Mouse (Mus musculus) neural tube, embryonic 14.5 days (tissue): ENCODE measurements around the gene Ints6l. TPM values are rescaled to one million over a fixed set of nuclear protein-coding genes. Genes with fewer than 3 reads are reported as not detected.
A peak's percentile ranks its signal among the peaks of the same experiment; 100 is the strongest.
"Not testable (repeated sequence)": the region's sequence is repeated elsewhere in the genome, so short reads cannot be mapped to it uniquely, and the experiment has no call there.

ENCODE experiments used
- ATAC-seq: fragments of 200-750 bp; cut with Nextera tagmentation; 2 replicates; pipeline ENCODE4 v1.8.0; 2017; ENCODE audit warnings: low read depth, mild to moderate bottlenecking, moderate TSS enrichment, moderate library complexity
- H3K27ac ChIP-seq: fragments of 300-500 bp; sonication (generic); 2 replicates; pipeline ENCODE4 v1.5.1; 2014; ENCODE audit warnings: low read depth, mild to moderate bottlenecking, control low read depth, low read length, moderate library complexity, mixed read lengths
- H3K27me3 ChIP-seq: fragments of 300-500 bp; sonication (generic); 2 replicates; pipeline ENCODE4 v1.6.1; 2014; ENCODE audit warnings: low read length; ENCODE audit not compliant: control insufficient read depth, insufficient read depth
- H3K36me3 ChIP-seq: fragments of 300-500 bp; sonication (generic); 2 replicates; pipeline ENCODE4 v1.6.1; 2014; ENCODE audit warnings: low read length, mixed read lengths; ENCODE audit not compliant: control insufficient read depth, insufficient read depth
- H3K4me1 ChIP-seq: fragments of 300-500 bp; sonication (generic); 2 replicates; pipeline ENCODE4 v1.6.1; 2014; ENCODE audit warnings: low read length; ENCODE audit not compliant: control insufficient read depth, insufficient read depth
- H3K4me2 ChIP-seq: fragments of 300-500 bp; sonication (generic); 2 replicates; pipeline ENCODE4 v1.6.1; 2014; ENCODE audit warnings: mild to moderate bottlenecking, low read depth, low read length, control low read depth
- H3K4me3 ChIP-seq: fragments of 300-500 bp; sonication (generic); 2 replicates; pipeline ENCODE4 v1.5.1; 2014; ENCODE audit warnings: low read depth, low read length, control low read depth, mixed read lengths
- H3K9ac ChIP-seq: fragments of 300-500 bp; sonication (generic); replicated peaks from 2 replicates; pipeline ENCODE4 v1.6.1; 2014; ENCODE audit warnings: low read depth, mild to moderate bottlenecking, control low read depth, low read length, mixed read lengths
- H3K9me3 ChIP-seq: fragments of 300-500 bp; sonication (generic); 2 replicates; pipeline ENCODE4 v1.6.1; 2016; ENCODE audit warnings: low read length; ENCODE audit not compliant: control insufficient read depth
- WGBS: fragments of 180-500 bp; shearing (Covaris S2); extraction: QIAGEN DNeasy Blood & Tissue Kit; methylation state at CpG from one replicate; pipeline ENCODE4 v1.1.7; 2014; 5-methylcytosine and 5-hydroxymethylcytosine counted together
- polyA plus RNA-seq: library from polyadenylated mRNA; unstranded; fragments of >200 nt; fragmentation: Nextera tagmentation; extraction: Ambion mirVana; gene quantifications from 2 replicates; pipeline ENCODE4 v1.2.1, GENCODE M21; 2014

The Ints6l gene
- polyA plus RNA-seq, 1 experiment from 2014 or later: 22.1 TPM

DNA sequence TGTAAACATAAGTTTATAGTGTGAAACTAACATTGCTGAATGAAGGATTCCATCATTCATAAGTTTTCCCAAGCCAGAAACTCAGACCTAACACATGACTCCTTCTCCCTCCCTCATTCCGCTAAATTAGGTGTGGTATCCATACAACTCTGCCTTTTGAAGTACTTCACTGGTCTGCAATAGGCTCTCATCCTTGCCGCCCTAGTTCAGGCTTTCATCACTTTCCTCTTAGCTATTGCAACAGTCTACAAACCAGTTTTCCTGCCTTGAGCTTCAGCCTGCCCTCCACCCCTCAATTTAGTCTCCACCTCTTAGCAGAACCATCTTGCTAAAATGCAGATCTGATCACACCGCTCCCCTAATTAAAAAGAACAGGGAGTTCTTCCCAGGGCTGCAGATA lies 22.9 kb downstream of the Ints6l start:
- Histone ChIP-seq H3K4me1 (no peaks in the 10 kb centered on the region), H3K27me3 (no peaks in the 10 kb centered on the region), H3K9me3 (no peaks in the 10 kb centered on the region), H3K9ac (no peak overlapping the region), H3K4me2 (no peak overlapping the region), H3K4me3 (no peak overlapping the region), H3K36me3 (no peaks in the 10 kb centered on the region), H3K27ac (no peak overlapping the region)
- no peak for ATAC-seq
- WGBS: 84% methylated on average over 3 of the region's 3 CpGs

DNA sequence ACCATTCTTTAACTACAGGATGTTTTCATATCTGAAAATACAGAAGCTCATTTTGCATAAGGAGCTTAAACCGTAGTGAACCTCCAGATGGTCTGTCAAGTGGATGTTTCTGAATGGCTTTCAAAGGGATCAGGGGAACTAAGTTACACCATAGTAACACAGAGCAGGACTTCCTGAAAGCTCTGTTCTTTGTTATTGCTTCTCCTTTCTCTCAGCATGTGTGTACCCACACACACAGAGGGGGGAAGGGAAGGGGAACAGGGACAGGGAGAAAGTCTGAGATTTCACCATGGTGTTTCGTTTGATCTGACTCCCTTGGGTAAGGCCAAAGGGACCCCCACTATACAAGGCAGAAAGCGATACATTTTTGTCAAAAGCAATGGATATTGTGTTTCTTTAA lies 27.2 kb downstream of the Ints6l start:
- 66% methylated on average over 3 of the region's 3 CpGs for WGBS
- ATAC-seq: no peak

DNA sequence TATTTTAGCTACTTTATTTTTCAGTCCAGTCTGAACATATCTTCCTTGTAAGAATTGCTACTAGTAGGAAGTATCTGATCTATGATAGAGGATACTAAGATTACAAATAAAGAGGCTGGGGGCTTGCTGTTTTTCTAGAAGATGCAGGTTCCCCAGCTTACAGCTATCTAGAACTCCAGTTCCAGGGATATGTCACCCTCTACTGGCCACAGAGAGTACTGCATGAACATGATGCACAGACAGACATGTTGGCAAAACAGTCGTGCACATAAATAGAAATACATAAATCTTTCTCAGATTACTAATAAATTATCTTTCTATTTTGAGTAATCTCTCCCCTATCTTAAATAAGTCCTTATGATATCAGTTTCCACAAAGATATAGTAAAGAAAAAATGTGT lies 35.1 kb downstream of the Ints6l start:
- no peak for ATAC-seq
- no peak overlapping the region for H3K4me2 ChIP-seq
- 4% methylated on average over 1 of the region's 1 CpGs for WGBS
- no peak overlapping the region for H3K4me3 ChIP-seq
- H3K4me1 ChIP-seq: no peaks in the 10 kb centered on the region
- H3K27me3 ChIP-seq: no peaks in the 10 kb centered on the region
- no peaks in the 10 kb centered on the region for H3K9me3 ChIP-seq
- no peaks in the 10 kb centered on the region for H3K36me3 ChIP-seq
- no peak overlapping the region for H3K27ac ChIP-seq
- no peak overlapping the region for H3K9ac ChIP-seq

More for the DNA sequence above, 27.2 kb downstream of the Ints6l start:
- H3K27me3 ChIP-seq: no peaks in the 10 kb centered on the region
- no peak overlapping the region for H3K27ac ChIP-seq
- H3K4me3 ChIP-seq: no peak overlapping the region
- H3K4me1 ChIP-seq: no peaks in the 10 kb centered on the region
- H3K36me3 ChIP-seq: no peaks in the 10 kb centered on the region
- H3K4me2 ChIP-seq: no peak overlapping the region
- H3K9ac ChIP-seq: no peak overlapping the region
- no peaks in the 10 kb centered on the region for H3K9me3 ChIP-seq

DNA sequence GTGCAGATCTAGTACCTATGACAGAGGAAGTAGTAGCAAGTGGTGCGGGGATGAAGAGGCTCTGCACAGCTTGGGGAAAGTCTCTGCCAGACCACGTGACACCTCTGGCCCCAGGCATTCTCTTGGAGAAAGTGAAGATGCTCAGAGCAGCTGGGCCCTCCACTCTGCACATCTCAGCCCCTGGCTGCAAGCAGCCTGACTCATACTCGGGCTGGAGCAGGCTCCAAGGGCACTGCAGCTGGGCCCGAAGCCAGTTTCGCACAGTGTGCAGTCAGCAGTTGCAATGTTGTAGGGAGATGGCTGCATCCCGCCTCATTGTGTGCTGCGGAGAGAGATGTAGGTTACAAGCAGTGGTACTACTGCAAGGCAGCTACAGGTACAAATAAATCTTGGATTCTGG lies 42.6 kb downstream of the Ints6l start:
- no peaks in the 10 kb centered on the region for H3K9me3 ChIP-seq
- no peaks in the 10 kb centered on the region for H3K27me3 ChIP-seq
- WGBS: 83% methylated on average over 7 of the region's 7 CpGs
- no peaks in the 10 kb centered on the region; the same call in 1 of the 2 replicates for H3K36me3 ChIP-seq
- no peak for ATAC-seq
- no peaks in the 10 kb centered on the region for H3K4me1 ChIP-seq
- H3K27ac ChIP-seq: no peak overlapping the region
- no peak overlapping the region for H3K4me3 ChIP-seq
- no peak overlapping the region for H3K9ac ChIP-seq
- no peak overlapping the region for H3K4me2 ChIP-seq

DNA sequence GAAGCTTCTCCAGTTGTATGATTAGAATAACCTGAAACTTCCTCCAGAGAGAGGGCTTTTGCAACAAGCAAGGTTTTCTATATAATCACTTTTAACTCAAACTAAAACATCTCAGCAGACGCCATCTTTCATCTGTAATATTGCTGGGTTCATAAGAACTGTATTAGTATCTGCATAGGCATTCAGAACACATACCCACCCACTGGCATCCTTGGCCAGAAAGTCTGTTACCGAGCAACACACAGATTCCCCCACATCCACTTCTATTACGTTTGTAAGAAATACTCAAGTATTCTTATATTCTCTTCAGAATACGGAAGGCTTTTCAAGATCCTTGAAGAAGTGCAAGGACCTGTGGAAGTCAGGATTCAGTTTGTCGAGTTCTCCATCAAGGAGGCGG lies 69.8 kb downstream of the Ints6l start, which contains the start of gene Gm10477:
Gm10477 (plus strand) TSS at position 301 of the 400 bp plus-strand sequence.
- not testable (repeated sequence) for H3K9ac ChIP-seq, H3K36me3 ChIP-seq, ATAC-seq, H3K27me3 ChIP-seq, H3K9me3 ChIP-seq, H3K4me1 ChIP-seq, H3K27ac ChIP-seq, H3K4me2 ChIP-seq, H3K4me3 ChIP-seq
- WGBS: 81% methylated on average over 6 of the region's 6 CpGs

DNA sequence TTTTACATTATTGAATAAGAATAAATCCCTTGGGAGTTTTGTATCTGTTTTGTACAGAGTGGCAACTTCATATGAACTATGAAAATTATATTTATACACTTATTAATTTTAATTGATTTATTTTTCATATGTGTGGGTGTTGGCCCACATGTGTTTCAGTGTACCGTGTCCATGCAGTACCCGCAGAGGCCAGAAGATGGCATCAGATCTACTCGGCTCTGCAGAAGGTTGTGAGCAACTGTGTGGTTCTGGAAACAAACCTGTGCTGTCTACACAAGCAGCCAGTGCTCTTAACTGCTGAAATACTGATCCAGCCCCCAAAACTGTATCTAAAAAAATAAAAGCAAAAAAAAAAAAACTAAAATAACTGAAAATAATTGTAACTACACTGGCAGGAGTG lies 76.6 kb downstream of the Ints6l start:
- no peak overlapping the region for H3K4me2 ChIP-seq
- peak; percentile 60; the same call in 1 of the 2 replicates for ATAC-seq
- H3K9ac ChIP-seq: no peak overlapping the region
- no peaks in the 10 kb centered on the region for H3K27me3 ChIP-seq
- no peaks in the 10 kb centered on the region for H3K4me1 ChIP-seq
- no peaks in the 10 kb centered on the region for H3K36me3 ChIP-seq
- WGBS: 13% methylated on average over 3 of the region's 3 CpGs
- H3K4me3 ChIP-seq: no peak overlapping the region
- H3K9me3 ChIP-seq: no peaks in the 10 kb centered on the region
- no peak overlapping the region for H3K27ac ChIP-seq

DNA sequence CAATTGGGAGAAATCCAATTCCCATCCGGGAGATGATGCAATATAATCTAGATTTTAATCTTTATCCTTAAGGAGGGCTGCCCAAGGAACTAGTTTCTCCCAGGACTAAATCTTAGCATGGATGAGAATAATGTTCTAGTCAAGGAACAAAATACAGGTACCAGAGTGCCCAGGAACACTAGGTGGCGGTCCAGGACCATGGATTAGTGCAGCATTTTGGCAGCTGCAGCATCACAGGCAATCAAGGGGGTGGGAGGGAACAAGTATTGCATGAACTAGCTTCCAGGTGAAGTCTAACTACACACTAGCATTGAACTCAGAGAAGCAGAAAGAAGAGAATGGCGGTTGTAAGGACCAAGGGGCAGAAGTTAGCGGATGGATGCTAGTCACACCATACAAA lies 82.5 kb downstream of the Ints6l start:
- Histone ChIP-seq H3K4me3 (no peak overlapping the region), H3K27me3 (no peaks in the 10 kb centered on the region), H3K27ac (no peak overlapping the region), H3K9me3 (no peaks in the 10 kb centered on the region), H3K4me1 (no peaks in the 10 kb centered on the region), H3K4me2 (no peak overlapping the region), H3K9ac (no peak overlapping the region), H3K36me3 (no peaks in the 10 kb centered on the region)
- ATAC-seq: no peak; the same call in 1 of the 2 replicates
- 57% methylated on average over 4 of the region's 4 CpGs for WGBS

DNA sequence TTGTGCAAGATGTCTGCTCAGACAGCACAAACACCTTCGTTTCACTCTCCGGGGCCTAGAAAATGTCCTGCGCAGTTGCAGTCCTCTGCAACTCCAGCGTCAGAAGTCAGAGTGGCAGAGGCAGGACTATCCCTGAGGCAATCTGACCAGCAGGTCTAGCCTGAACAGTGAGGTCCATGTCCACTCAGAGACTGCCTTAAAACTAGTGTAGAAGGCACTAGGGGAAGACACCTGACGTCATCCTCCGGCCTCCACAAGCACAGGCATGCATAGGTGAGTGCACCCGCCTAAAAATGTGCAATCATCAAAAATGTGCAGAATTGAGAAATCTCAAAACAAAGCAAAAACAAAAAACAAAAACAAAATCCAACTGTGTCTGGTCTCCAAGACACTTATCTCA lies 94.8 kb downstream of the Ints6l start, which contains the start of gene Gm648:
Gm648 (minus strand) TSS at position 101 of the 400 bp plus-strand sequence.
- ATAC-seq: no peak
- Histone ChIP-seq H3K27me3 (no peaks in the 10 kb centered on the region), H3K36me3 (no peaks in the 10 kb centered on the region), H3K4me2 (no peak within 1 kb of the TSS), H3K9me3 (no peaks in the 10 kb centered on the region), H3K4me1 (no peaks in the 10 kb centered on the region), H3K4me3 (no peak within 1 kb of the TSS), H3K9ac (no peak within 1 kb of the TSS), H3K27ac (no peak within 1 kb of the TSS)
- 86% methylated on average over 7 of the region's 7 CpGs for WGBS

DNA sequence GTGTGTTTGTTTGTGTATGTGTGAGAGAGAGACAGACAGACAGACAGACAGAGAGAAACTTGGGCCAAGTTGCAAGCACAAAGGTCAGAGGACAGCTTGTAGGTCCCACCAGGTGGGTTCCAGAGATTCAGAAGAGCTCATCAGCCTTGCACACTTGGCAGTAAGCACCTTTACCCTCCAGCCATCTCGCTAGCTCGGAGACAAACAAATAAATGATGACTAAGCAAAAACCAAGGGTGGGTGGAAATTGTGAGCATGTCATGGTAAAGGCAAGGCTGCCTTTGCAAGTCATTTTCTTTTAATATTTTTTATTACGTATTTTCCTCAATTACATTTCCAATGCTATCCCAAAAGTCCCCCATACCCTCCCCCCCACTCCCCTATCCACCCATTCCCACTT lies 98.9 kb downstream of the Ints6l start:
- 82% methylated on average over 3 of the region's 3 CpGs for WGBS

More for the DNA sequence above, 98.9 kb downstream of the Ints6l start:
- Histone ChIP-seq H3K4me1 (no peaks in the 10 kb centered on the region), H3K4me3 (no peak overlapping the region), H3K27ac (no peak overlapping the region), H3K4me2 (no peak overlapping the region), H3K36me3 (no peaks in the 10 kb centered on the region), H3K9ac (no peak overlapping the region), H3K27me3 (no peaks in the 10 kb centered on the region), H3K9me3 (no peaks in the 10 kb centered on the region)
- ATAC-seq: no peak
